Mouse (Mus musculus) embryonic facial prominence, embryonic 13.5 days (tissue): ENCODE measurements around the gene Slc25a22. TPM values are rescaled to one million over a fixed set of nuclear protein-coding genes. Genes with fewer than 3 reads are reported as not detected.

ENCODE experiments used
- ATAC-seq: fragments of 200-750 bp; cut with Nextera tagmentation; 2 replicates; pipeline ENCODE4 v1.8.0; 2017; ENCODE audit warnings: low read depth; ENCODE audit not compliant: insufficient number of reproducible peaks, insufficient read depth, low FRiP score, low TSS enrichment
- H3K27ac ChIP-seq: fragments of 300-500 bp; sonication (generic); 2 replicates; pipeline ENCODE4 v1.5.1; 2015; ENCODE audit warnings: moderate library complexity, mild to moderate bottlenecking, inconsistent platforms
- H3K27me3 ChIP-seq: fragments of 300-500 bp; sonication (generic); 2 replicates; pipeline ENCODE4 v1.6.1; 2015; ENCODE audit warnings: mild to moderate bottlenecking, inconsistent platforms
- H3K36me3 ChIP-seq: fragments of 300-500 bp; sonication (generic); 2 replicates; pipeline ENCODE4 v1.6.1; 2015; ENCODE audit warnings: mild to moderate bottlenecking, inconsistent platforms
- H3K4me1 ChIP-seq: fragments of 300-500 bp; sonication (generic); 2 replicates; pipeline ENCODE4 v1.6.1; 2015; ENCODE audit warnings: inconsistent platforms
- H3K4me2 ChIP-seq: fragments of 300-500 bp; sonication (generic); 2 replicates; pipeline ENCODE4 v1.6.1; 2015; ENCODE audit warnings: moderate library complexity, mild to moderate bottlenecking, inconsistent platforms
- H3K4me3 ChIP-seq: fragments of 300-500 bp; sonication (generic); 2 replicates; pipeline ENCODE4 v1.5.1; 2015; ENCODE audit warnings: mild to moderate bottlenecking, inconsistent platforms
- H3K9ac ChIP-seq: fragments of 300-500 bp; sonication (generic); 2 replicates; pipeline ENCODE4 v1.6.1; 2015; ENCODE audit warnings: mild to moderate bottlenecking, inconsistent platforms
- H3K9me3 ChIP-seq: fragments of 300-500 bp; sonication (generic); 2 replicates; pipeline ENCODE4 v1.6.1; 2016; ENCODE audit warnings: inconsistent platforms
- WGBS: fragments of 180-500 bp; shearing (Covaris S2); methylation state at CpG from one replicate; pipeline ENCODE4 v1.1.7; 2015; ENCODE audit warnings: mixed read lengths; 5-methylcytosine and 5-hydroxymethylcytosine counted together
- polyA plus RNA-seq: library from polyadenylated mRNA; unstranded; fragments of >200 nt; fragmentation: Nextera tagmentation; extraction: Ambion mirVana; gene quantifications from 2 replicates; pipeline ENCODE4 v1.2.1, GENCODE M21; 2015

Slc25a22 gene
- polyA plus RNA-seq, 1 experiment from 2014 or later: 35.3 TPM

DNA sequence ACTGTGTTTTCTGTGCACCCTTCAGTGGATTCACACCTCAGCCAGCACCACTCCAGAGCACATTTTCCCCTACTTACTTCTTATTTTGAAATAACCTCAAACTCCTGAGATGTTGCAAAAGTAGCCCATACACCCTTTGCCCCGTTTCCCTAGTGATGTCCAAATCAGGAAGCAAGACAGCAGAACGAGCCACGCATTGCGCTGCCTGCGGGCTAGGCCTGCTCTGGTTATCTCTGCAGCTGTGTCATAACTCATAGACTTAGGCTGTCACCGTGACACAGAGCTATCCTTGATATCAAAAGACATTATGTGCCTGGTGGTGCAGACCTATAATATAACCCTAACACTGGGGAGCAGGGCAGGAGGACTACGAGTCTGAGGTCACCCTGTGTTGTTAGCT lies 43.5 kb downstream of the Slc25a22 start:
- 90% methylated on average over 7 of the region's 7 CpGs for WGBS
- H3K4me2 ChIP-seq: no peak overlapping the region
- H3K27me3 ChIP-seq: no peaks in the 10 kb centered on the region; the same call in 1 of the 2 replicates
- H3K27ac ChIP-seq: no peak overlapping the region
- H3K4me3 ChIP-seq: no peak overlapping the region
- H3K9ac ChIP-seq: no peak overlapping the region
- H3K9me3 ChIP-seq: no peaks in the 10 kb centered on the region
- H3K36me3 ChIP-seq: peaks cover 30% of the 10 kb centered on the region
- H3K4me1 ChIP-seq: peaks cover 19% of the 10 kb centered on the region
- ATAC-seq: no peak

DNA sequence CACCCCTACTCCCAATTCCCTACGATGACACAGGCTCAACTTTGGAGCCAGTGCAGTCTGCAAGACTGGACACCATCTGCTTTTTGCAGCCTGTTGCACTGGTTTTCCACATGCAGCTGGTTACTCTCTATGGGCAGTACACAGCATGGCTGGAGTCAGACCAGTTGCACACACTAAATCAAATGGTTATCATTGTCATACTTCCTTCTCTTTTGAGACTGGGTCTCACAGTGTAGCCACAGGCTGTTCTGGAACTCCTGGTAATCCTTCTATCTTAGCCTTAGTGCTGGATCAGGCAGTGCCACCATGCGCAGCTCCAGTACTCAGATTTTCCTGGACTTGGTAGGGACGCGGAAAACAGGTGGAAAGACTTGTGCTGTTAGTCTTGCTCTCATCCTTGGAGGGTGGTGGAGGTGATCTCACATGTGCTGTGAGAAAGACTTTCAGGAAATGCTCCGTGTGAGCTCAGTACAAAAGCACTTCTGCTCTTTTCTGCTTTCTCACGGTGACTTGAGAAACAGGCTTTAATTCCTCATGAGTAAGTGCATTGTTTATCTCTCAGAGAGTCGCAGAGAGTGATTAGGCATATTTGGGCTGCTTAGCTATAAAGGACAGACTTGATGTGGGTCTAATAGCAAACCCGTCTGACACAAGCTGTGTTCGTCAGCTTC lies 45.0 kb downstream of the Slc25a22 start:
- Histone ChIP-seq H3K9me3 (no peaks in the 10 kb centered on the region), H3K27ac (peak overlapping the region; percentile 84; the same call in 1 of the 2 replicates), H3K27me3 (no peaks in the 10 kb centered on the region; the same call in 1 of the 2 replicates), H3K4me2 (peak overlapping the region; percentile 88), H3K36me3 (peaks cover 16% of the 10 kb centered on the region), H3K4me1 (peaks cover 19% of the 10 kb centered on the region), H3K9ac (peak overlapping the region; percentile 80), H3K4me3 (peak overlapping the region; percentile 59)
- 30% methylated on average over 9 of the region's 9 CpGs for WGBS
- ATAC-seq: no peak

DNA sequence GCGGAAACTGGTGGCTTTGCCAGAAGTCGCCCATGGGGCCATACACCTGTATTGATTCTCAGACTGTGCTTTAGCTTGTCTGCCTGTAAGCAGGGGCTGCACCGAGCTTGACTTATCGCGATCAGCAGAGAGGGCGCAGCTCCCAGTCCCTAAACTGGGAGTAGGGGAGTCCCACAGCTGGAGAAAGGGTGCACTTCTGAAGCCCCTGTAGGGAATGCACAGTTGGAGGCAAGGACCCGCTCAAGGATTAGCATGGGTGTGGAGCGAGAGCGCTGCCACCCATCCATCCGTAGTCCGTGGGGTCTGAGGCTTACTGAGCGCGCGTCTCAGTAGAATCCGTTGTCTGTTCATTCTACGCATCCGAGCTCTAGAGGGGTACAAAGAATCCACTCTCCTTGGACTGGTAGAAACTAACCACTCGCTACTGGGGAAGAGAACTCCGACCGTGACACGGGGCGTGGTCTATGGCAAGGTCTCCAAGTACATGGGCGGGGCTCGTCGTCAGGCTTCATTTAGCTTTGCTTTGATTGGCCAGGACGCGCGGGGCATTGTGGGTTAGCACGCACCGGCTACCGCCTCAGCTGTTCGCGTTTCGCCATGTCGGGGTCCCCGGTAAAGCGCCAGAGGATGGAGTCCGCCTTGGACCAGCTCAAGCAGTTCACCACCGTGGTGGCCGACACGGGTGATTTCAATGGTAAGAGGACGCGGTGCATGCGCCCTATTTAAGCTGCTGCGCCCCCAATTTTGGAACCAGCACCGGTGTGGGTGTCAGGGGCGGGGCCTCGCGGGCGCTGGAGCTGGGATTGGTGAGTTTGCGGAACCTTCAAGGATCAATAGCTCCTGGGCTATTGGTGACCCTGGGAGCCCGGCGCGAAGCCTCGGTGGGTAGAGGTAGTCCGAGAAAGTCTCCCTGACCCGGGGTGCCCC lies 45.8 kb downstream of the Slc25a22 start, which contains the start of gene Taldo1:
Taldo1 (plus strand) TSS at position 575 of the 927 bp plus-strand sequence.
- under 1% methylated on average over 57 of the region's 57 CpGs for WGBS
- no peaks in the 10 kb centered on the region for H3K9me3 ChIP-seq
- peak within 1 kb of the TSS; percentile 88 for H3K4me2 ChIP-seq
- H3K27ac ChIP-seq: peak within 1 kb of the TSS; percentile 84
- H3K9ac ChIP-seq: peak within 1 kb of the TSS; percentile 80
- H3K36me3 ChIP-seq: peaks cover 12% of the 10 kb centered on the region
- peak within 1 kb of the TSS; percentile 59 for H3K4me3 ChIP-seq
- peak; percentile 89 for ATAC-seq
- H3K27me3 ChIP-seq: no peaks in the 10 kb centered on the region; the same call in 1 of the 2 replicates
- H3K4me1 ChIP-seq: peaks cover 19% of the 10 kb centered on the region

DNA sequence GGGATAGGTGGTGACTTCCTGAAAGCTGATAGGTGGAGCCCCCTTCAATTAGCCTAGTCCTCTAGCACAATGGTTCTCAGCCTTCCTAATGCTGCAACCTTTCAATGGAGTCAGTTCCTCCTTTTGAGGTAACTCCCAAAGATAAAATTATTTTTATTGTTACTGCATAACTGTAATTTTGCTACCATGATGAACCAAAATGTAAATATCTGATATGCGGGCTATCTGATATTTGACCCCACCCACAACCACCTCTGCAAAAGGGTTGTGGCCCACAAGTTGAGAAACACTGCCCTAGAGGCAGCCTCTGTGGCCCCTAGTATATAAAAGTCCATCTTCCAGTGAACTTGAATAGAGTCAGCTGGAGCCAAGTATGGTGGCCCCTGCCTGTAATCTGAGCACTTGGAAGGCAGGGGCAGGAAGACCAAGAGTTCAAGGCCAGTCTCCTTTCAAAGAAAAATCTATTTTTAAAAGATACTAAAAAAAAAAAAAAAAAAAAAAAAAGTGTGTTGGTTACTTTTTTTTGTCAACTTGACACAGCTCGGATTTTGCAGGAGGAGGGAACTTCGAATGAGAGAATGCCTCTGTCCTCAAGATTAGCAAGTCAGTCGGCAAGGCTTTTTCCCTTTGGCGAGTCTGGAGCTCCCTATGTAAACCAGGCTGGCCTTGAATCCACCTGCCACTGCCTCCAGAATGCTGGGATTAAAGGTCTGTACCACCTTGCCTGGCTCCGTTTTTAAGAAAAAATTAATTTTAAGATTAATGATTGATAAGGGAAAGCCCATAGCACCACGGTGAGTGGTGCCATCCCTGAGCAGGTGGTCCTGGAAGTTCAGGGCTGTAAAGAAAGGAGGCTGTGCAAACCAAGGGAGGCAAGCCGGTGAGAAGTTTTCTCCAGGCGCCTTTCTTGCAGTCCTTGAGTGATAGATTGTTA lies 47.1 kb downstream of the Slc25a22 start:
- ATAC-seq: no peak
- no peak overlapping the region for H3K4me3 ChIP-seq
- H3K36me3 ChIP-seq: no peaks in the 10 kb centered on the region
- H3K9ac ChIP-seq: no peak overlapping the region
- no peaks in the 10 kb centered on the region; the same call in 1 of the 2 replicates for H3K27me3 ChIP-seq
- H3K9me3 ChIP-seq: no peaks in the 10 kb centered on the region
- no peak overlapping the region for H3K27ac ChIP-seq
- no peak overlapping the region for H3K4me2 ChIP-seq
- 56% methylated on average over 9 of the region's 9 CpGs for WGBS
- peaks cover 19% of the 10 kb centered on the region for H3K4me1 ChIP-seq

DNA sequence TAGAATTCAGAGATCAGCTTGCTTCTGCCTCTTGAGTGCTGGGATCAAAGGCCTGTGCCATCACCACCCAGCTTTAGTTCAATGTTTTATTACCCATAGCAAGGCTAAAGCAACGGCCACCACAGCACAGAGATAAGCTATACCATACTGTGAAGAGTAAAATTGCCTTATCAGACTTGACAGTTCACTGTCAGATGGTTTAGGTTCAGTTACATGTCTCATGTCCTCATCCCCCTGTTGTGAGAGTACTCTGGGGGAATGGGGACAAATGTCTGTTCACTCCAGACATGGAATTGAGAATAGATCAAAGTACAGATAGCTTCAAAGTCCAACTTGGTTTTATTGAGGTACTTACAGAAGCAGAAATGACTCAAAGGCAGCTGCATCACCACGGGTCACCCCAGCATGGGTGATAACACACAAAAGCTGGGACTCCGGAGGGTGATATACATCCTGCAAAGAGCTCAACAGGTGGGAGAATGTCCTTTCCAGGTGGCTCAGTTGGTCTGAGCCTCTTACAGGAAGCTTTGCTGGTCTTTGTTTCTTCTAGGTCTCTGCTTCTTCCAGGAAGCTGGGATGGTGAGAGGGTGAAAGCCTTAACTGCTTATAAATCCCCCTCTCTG lies 49.1 kb downstream of the Slc25a22 start:
- 71% methylated on average over 3 of the region's 3 CpGs for WGBS
- Histone ChIP-seq H3K9me3 (no peaks in the 10 kb centered on the region), H3K4me2 (no peak overlapping the region), H3K4me1 (peaks cover 16% of the 10 kb centered on the region), H3K4me3 (no peak overlapping the region), H3K27me3 (no peaks in the 10 kb centered on the region; the same call in 1 of the 2 replicates), H3K9ac (no peak overlapping the region), H3K27ac (no peak overlapping the region), H3K36me3 (no peaks in the 10 kb centered on the region)
- ATAC-seq: no peak

DNA sequence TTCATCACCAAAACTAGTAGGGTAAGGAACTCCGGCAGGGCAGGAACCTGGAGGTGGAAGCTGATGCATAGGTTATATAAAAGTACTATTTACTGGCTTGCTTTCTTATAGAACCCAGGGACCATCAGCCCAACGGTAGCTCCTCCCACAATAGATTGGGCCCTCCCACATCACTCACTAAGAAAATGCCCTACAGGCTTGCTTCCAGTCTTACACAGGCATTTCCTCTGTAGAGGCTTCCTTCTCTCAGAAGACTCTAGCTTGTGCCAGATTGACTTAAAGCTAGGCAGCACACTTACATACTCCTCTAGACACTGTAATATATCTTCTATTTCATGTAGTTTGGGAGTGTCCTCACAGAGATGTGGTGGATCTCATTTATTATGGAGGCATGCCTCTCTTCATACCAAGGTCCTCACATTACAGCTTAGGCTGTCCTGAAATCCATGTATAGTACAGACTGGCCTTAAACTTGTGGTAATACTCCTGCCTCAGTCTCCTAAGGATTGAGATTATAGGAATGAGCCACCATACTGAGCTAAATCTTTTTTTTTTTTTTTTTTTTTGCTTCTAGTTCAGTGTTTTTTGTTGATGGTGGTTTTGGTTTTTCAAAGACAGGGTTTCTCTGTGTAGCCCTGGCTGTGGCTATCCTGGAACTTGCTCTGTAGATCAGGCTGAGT lies 49.7 kb downstream of the Slc25a22 start:
- Histone ChIP-seq H3K9me3 (no peaks in the 10 kb centered on the region), H3K4me1 (peaks cover 13% of the 10 kb centered on the region), H3K4me2 (no peak overlapping the region), H3K4me3 (no peak overlapping the region), H3K36me3 (no peaks in the 10 kb centered on the region), H3K27me3 (peaks cover under 1% of the 10 kb centered on the region; the same call in 1 of the 2 replicates), H3K27ac (no peak overlapping the region), H3K9ac (no peak overlapping the region)
- WGBS: 46% methylated on average over 2 of the region's 2 CpGs
- no peak for ATAC-seq

DNA sequence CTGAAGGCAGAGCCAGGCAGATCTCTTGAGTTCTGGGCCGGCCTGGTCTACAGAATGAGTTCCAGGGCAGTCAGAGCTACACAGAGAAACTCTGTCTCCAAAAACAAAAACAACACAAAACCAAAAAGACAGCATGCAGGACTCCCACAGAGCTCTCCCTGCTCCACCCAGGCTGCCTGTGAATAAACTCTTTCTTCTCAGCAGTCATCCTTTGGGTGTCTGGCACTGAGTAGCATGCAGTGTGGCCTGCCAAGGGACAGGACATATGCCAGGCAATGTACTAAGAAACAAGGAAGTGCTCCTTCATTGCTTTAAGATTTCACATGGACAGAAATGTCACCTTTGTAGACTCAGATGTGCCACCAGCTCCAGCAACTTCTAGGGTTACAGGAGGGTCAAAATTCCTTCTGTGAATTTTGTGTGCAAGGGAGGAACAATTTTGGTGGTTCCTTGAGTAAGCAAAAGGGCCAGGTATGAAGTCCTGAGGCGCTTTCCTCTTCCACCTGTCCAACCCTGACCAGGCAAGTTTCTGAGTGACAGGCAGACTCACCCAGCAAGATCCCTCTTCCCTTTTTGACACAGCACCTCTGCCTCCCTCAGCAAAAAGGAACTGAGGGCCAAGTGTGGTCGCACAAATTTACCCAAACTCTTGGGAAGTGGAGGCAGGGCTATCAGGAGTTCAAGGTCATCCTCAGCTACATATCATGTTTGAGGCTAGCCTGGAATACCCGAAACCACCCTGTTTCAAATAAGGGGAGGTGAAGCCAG lies 56.4 kb downstream of the Slc25a22 start:
- H3K4me2 ChIP-seq: no peak overlapping the region
- H3K27me3 ChIP-seq: peaks cover 8% of the 10 kb centered on the region; the same call in 1 of the 2 replicates
- no peaks in the 10 kb centered on the region for H3K4me1 ChIP-seq
- H3K4me3 ChIP-seq: no peak overlapping the region
- no peak overlapping the region for H3K27ac ChIP-seq
- no peak for ATAC-seq
- WGBS: 75% methylated on average over 4 of the region's 4 CpGs
- H3K9me3 ChIP-seq: no peaks in the 10 kb centered on the region
- H3K36me3 ChIP-seq: no peaks in the 10 kb centered on the region
- H3K9ac ChIP-seq: no peak overlapping the region

Other genes starting within 250 kb of the Slc25a22 start
- gene Hras, start 243.9 kb downstream of the Slc25a22 start, polyA plus RNA-seq: 99.8 and 110 TPM in 2 replicates
- gene Lrrc56, start 243.7 kb downstream of the Slc25a22 start, polyA plus RNA-seq: 11.6 and 13.3 TPM in 2 replicates
- gene Lmntd2, start 223.8 kb downstream of the Slc25a22 start, polyA plus RNA-seq: 2.8 and 3.4 TPM in 2 replicates
- gene Rassf7, start 222.0 kb downstream of the Slc25a22 start, polyA plus RNA-seq: 32.9 and 40.0 TPM in 2 replicates
- gene Phrf1, start 209.1 kb downstream of the Slc25a22 start, polyA plus RNA-seq: 78.5 and 82.0 TPM in 2 replicates
- 2.0 and 2.4 TPM in 2 replicates for gene Irf7, start 171.4 kb downstream of the Slc25a22 start, polyA plus RNA-seq
- 2.0 TPM in 1 of 2 replicates, not detected in the other for gene Cdhr5, start 161.1 kb downstream of the Slc25a22 start, polyA plus RNA-seq
- 1.1 and 1.9 TPM in 2 replicates for gene Sct, start 158.8 kb downstream of the Slc25a22 start, polyA plus RNA-seq
- 1.3 and 1.7 TPM in 2 replicates for gene Drd4, start 145.9 kb downstream of the Slc25a22 start, polyA plus RNA-seq
- gene Deaf1, start 110.2 kb downstream of the Slc25a22 start, polyA plus RNA-seq: 81.1 and 83.3 TPM in 2 replicates
- 57.7 and 58.0 TPM in 2 replicates for gene Tmem80, start 110.2 kb downstream of the Slc25a22 start, polyA plus RNA-seq
- 12.1 and 13.1 TPM in 2 replicates for gene Eps8l2, start 99.0 kb downstream of the Slc25a22 start, polyA plus RNA-seq
- gene Taldo1, start 45.7 kb downstream of the Slc25a22 start, polyA plus RNA-seq: 268 and 277 TPM in 2 replicates
- 73.2 and 74.2 TPM in 2 replicates for gene Gatd1, start 23.8 kb downstream of the Slc25a22 start, polyA plus RNA-seq
- 2.8 and 3.4 TPM in 2 replicates for gene Cend1, start 8.4 kb downstream of the Slc25a22 start, polyA plus RNA-seq
- 11.4 and 12.0 TPM in 2 replicates for gene Pidd1, start 6.1 kb upstream of the Slc25a22 start, polyA plus RNA-seq
- 1,344 and 1,500 TPM in 2 replicates for gene Rplp2, start 9.5 kb upstream of the Slc25a22 start, polyA plus RNA-seq
- gene Pnpla2, start 17.3 kb upstream of the Slc25a22 start, polyA plus RNA-seq: 13.4 and 13.5 TPM in 2 replicates
- 11.5 and 12.7 TPM in 2 replicates for gene Cracr2b, start 23.2 kb upstream of the Slc25a22 start, polyA plus RNA-seq
- 16.5 and 16.6 TPM in 2 replicates for gene Cd151, start 29.5 kb upstream of the Slc25a22 start, polyA plus RNA-seq
- 64.5 and 70.3 TPM in 2 replicates for gene Polr2l, start 37.2 kb upstream of the Slc25a22 start, polyA plus RNA-seq
- 46.4 and 55.6 TPM in 2 replicates for gene Tspan4, start 37.3 kb upstream of the Slc25a22 start, polyA plus RNA-seq
- gene Chid1, start 102.0 kb upstream of the Slc25a22 start, polyA plus RNA-seq: 34.6 and 40.5 TPM in 2 replicates
- 80.1 and 82.9 TPM in 2 replicates for gene Ap2a2, start 124.3 kb upstream of the Slc25a22 start, polyA plus RNA-seq
- 0.18 and 0.30 TPM in 2 replicates for gene Muc6, start 217.4 kb upstream of the Slc25a22 start, polyA plus RNA-seq